Mouse (Mus musculus) ES-E14 (cell line): ENCODE results near the gene Luc7l2.

Experiments used
- HCFC1 ChIP-seq: IDR thresholded peaks from 2 replicates; pipeline ENCODE4 v1.6.1; 2012; ENCODE audit warnings: low read length, inconsistent platforms, borderline replicate concordance; ENCODE audit not compliant: insufficient read depth
- ZC3H11A ChIP-seq: IDR thresholded peaks from 2 replicates; pipeline ENCODE4 v1.6.1; 2012; ENCODE audit warnings: low read depth, mild to moderate bottlenecking, inconsistent platforms, low read length, borderline replicate concordance

GRCm38 (mm10) chr6:38622406-38622805 lies 71.3 kb downstream of the Luc7l2 start:
- TF ChIP-seq HCFC1 = no peak
- no peak for TF ChIP-seq ZC3H11A
